Comparison of ENCODE assay signal across 21 mouse cellular contexts in genomic region chr1:37466322-37466995, GRCm38 (mm10). TPM values are rescaled to one million over a fixed set of nuclear protein-coding genes. Genes with fewer than 3 reads are reported as not detected.
DNase-seq lines count a peak whose midpoint lies in the region; ATAC-seq and TF ChIP-seq lines count a peak whose summit lies in the region.
"Had no signal": no experiment of that assay in that cellular context is flagged by ENCODE, and none has a peak within 500 bp of the region (broad histone marks: within the 10 kb centered on the region; RNA-seq: fewer than 3 reads in every experiment).

No protein-coding gene starts in this region.

- H3K27ac ChIP-seq in hindbrain, postnatal 0 days: no peak overlapping the region
- no peak overlapping the region for H3K27ac ChIP-seq in hindbrain, embryonic 10.5 days
- H3K27ac ChIP-seq in midbrain, postnatal 0 days (ENCODE audit: low read depth, low read length): no peak overlapping the region
- H3K27ac ChIP-seq in midbrain, embryonic 10.5 days (replicated peaks): no peak overlapping the region
- H3K27ac ChIP-seq: embryonic facial prominence, embryonic 13.5 days; hindbrain, embryonic 13.5 days; limb, embryonic 13.5 days; stomach, embryonic 15.5 days had no signal

- WGBS in hindbrain, postnatal 0 days: 93% methylated on average over 3 of the region's 3 CpGs
- WGBS in hindbrain, embryonic 10.5 days: 87% methylated on average over 3 of the region's 3 CpGs
- WGBS in midbrain, postnatal 0 days: 92% methylated on average over 3 of the region's 3 CpGs
- WGBS in midbrain, embryonic 10.5 days: 84% methylated on average over 3 of the region's 3 CpGs

- peak; percentile 13 for DNase-seq in hindbrain, postnatal 0 days (ENCODE audit: low spot score)
- DNase-seq in hindbrain, embryonic 10.5 days (ENCODE audit: low spot score): no peak
- no peak for DNase-seq in midbrain, postnatal 0 days (ENCODE audit: low spot score)
- DNase-seq in midbrain, embryonic 10.5 days (ENCODE audit: low spot score): no peak
- DNase-seq in NIH3T3 (ENCODE audit: low read depth): peak; percentile 11
- DNase-seq in splenic B cell, adult 2 months (ENCODE audit: low read depth, low spot score): peak; percentile 62
- no peak for DNase-seq in urinary bladder, postnatal 36 days (ENCODE audit: low spot score in 2 of 2)
- DNase-seq: adrenal gland, postnatal 10 days; cerebellum, adult 2 months; gastrocnemius, postnatal 14 days; heart, postnatal 10 days; kidney, adult 11 months; kidney, postnatal 14 days; lung, adult 18-20 months; midbrain, embryonic 14.5 days; right cerebral cortex, adult 18-20 months; thymus, postnatal 4 days had no signal

- ATAC-seq in hindbrain, postnatal 0 days: no peak
- no peak for ATAC-seq in midbrain, postnatal 0 days (ENCODE audit: low FRiP score)

- no peak overlapping the region for H3K4me3 ChIP-seq in hindbrain, postnatal 0 days (ENCODE audit: low read length)
- H3K4me3 ChIP-seq in hindbrain, embryonic 10.5 days: no peak overlapping the region
- no peak overlapping the region for H3K4me3 ChIP-seq in midbrain, postnatal 0 days (ENCODE audit: low read depth, low read length)
- H3K4me3 ChIP-seq in midbrain, embryonic 10.5 days: no peak overlapping the region
- H3K4me3 ChIP-seq: embryonic facial prominence, embryonic 13.5 days; hindbrain, embryonic 13.5 days; limb, embryonic 13.5 days; stomach, embryonic 15.5 days had no signal

- TF ChIP-seq CTCF in hindbrain, postnatal 0 days (IDR thresholded peaks at IDR 0.05; ENCODE audit: low read depth): peak; percentile 51
- peak; percentile 54 for TF ChIP-seq CTCF in midbrain, postnatal 0 days (IDR thresholded peaks at IDR 0.05)

- H3K4me2 ChIP-seq in hindbrain, postnatal 0 days (ENCODE audit: low read depth, low read length): no peak overlapping the region
- H3K4me2 ChIP-seq in midbrain, postnatal 0 days (ENCODE audit: low read depth, low read length, poor library complexity, severe bottlenecking): no peak overlapping the region
- H3K4me2 ChIP-seq: embryonic facial prominence, embryonic 13.5 days; hindbrain, embryonic 13.5 days; limb, embryonic 13.5 days; stomach, embryonic 15.5 days had no signal

- no peaks in the 10 kb centered on the region for H3K9me3 ChIP-seq in hindbrain, postnatal 0 days (ENCODE audit: low read length)
- no peaks in the 10 kb centered on the region for H3K9me3 ChIP-seq in hindbrain, embryonic 10.5 days
- H3K9me3 ChIP-seq in midbrain, postnatal 0 days (ENCODE audit: low read length): no peaks in the 10 kb centered on the region
- no peaks in the 10 kb centered on the region for H3K9me3 ChIP-seq in midbrain, embryonic 10.5 days (replicated peaks)
- H3K9me3 ChIP-seq: hindbrain, embryonic 13.5 days; limb, embryonic 13.5 days; stomach, embryonic 15.5 days had no signal

- H3K4me1 ChIP-seq in hindbrain, postnatal 0 days (ENCODE audit: insufficient read depth, low read length): no peaks in the 10 kb centered on the region
- no peaks in the 10 kb centered on the region for H3K4me1 ChIP-seq in hindbrain, embryonic 10.5 days (replicated peaks)
- H3K4me1 ChIP-seq in midbrain, postnatal 0 days (ENCODE audit: insufficient read depth, low read length): no peaks in the 10 kb centered on the region
- H3K4me1 ChIP-seq in midbrain, embryonic 10.5 days: no peaks in the 10 kb centered on the region
- H3K4me1 ChIP-seq: embryonic facial prominence, embryonic 13.5 days; hindbrain, embryonic 13.5 days; limb, embryonic 13.5 days; stomach, embryonic 15.5 days had no signal

- H3K36me3 ChIP-seq in hindbrain, postnatal 0 days (ENCODE audit: insufficient read depth, low read length): no peaks in the 10 kb centered on the region
- H3K36me3 ChIP-seq in hindbrain, embryonic 10.5 days: no peaks in the 10 kb centered on the region
- H3K36me3 ChIP-seq in midbrain, postnatal 0 days (ENCODE audit: insufficient read depth, low read length): no peaks in the 10 kb centered on the region
- H3K36me3 ChIP-seq in midbrain, embryonic 10.5 days: no peaks in the 10 kb centered on the region
- peaks cover 6% of the 10 kb centered on the region; the same call in 1 of the 2 replicates for H3K36me3 ChIP-seq in splenic B cell, adult 2 months (ENCODE audit: control insufficient read depth, insufficient read depth, low read length, poor library complexity, severe bottlenecking)
- H3K36me3 ChIP-seq: stomach, embryonic 15.5 days had no signal

- no peaks in the 10 kb centered on the region for H3K27me3 ChIP-seq in hindbrain, postnatal 0 days (ENCODE audit: insufficient read depth, low read length)
- H3K27me3 ChIP-seq in hindbrain, embryonic 10.5 days (ENCODE audit: insufficient read depth, poor library complexity, severe bottlenecking): no peaks in the 10 kb centered on the region
- no peaks in the 10 kb centered on the region for H3K27me3 ChIP-seq in midbrain, postnatal 0 days (ENCODE audit: insufficient read depth, low read length)
- no peaks in the 10 kb centered on the region for H3K27me3 ChIP-seq in midbrain, embryonic 10.5 days (ENCODE audit: low read depth, poor library complexity, severe bottlenecking)
- H3K27me3 ChIP-seq in splenic B cell, adult 2 months (ENCODE audit: control insufficient read depth, insufficient read depth, low read length, poor library complexity, severe bottlenecking): no peaks in the 10 kb centered on the region; the same call in 1 of the 2 replicates
- H3K27me3 ChIP-seq: embryonic facial prominence, embryonic 13.5 days; hindbrain, embryonic 13.5 days; limb, embryonic 13.5 days; stomach, embryonic 15.5 days had no signal

- no peak overlapping the region for H3K9ac ChIP-seq in hindbrain, postnatal 0 days (replicated peaks; ENCODE audit: low read length)
- H3K9ac ChIP-seq in midbrain, postnatal 0 days (replicated peaks; ENCODE audit: low read length, poor library complexity, severe bottlenecking): no peak overlapping the region
- H3K9ac ChIP-seq: embryonic facial prominence, embryonic 13.5 days; hindbrain, embryonic 13.5 days; limb, embryonic 13.5 days; stomach, embryonic 15.5 days had no signal

RNA-seq across cellular contexts. Expression of gene Unc50, which starts 36.5 kb away (rescaled TPM):
- total RNA-seq in hindbrain, postnatal 0 days (2014; rRNA removed): 63.4 and 70.8 TPM in 2 replicates
- polyA plus RNA-seq in hindbrain, postnatal 0 days (2015; fragmentation: Nextera tagmentation; extraction: Ambion mirVana): 135 and 138 TPM in 2 replicates
- 108 and 111 TPM in 2 replicates for polyA plus RNA-seq in hindbrain, embryonic 10.5 days (2016; fragmentation: Nextera tagmentation; extraction: Ambion mirVana)
- total RNA-seq in midbrain, postnatal 0 days (2014; rRNA removed): 62.4 and 98.7 TPM in 2 replicates
- 131 and 134 TPM in 2 replicates for polyA plus RNA-seq in midbrain, postnatal 0 days (2015; fragmentation: Nextera tagmentation; extraction: Ambion mirVana)
- polyA plus RNA-seq in midbrain, embryonic 10.5 days (2016; fragmentation: Nextera tagmentation; extraction: Ambion mirVana): 125 TPM in 2 replicates

RNA-seq across cellular contexts. Expression of gene Coa5, which starts 36.6 kb away (rescaled TPM):
- total RNA-seq in hindbrain, postnatal 0 days (2014; rRNA removed): 44.4 and 48.7 TPM in 2 replicates
- polyA plus RNA-seq in hindbrain, postnatal 0 days (2015; fragmentation: Nextera tagmentation; extraction: Ambion mirVana): 40.9 and 43.7 TPM in 2 replicates
- polyA plus RNA-seq in hindbrain, embryonic 10.5 days (2016; fragmentation: Nextera tagmentation; extraction: Ambion mirVana): 42.8 and 58.0 TPM in 2 replicates
- total RNA-seq in midbrain, postnatal 0 days (2014; rRNA removed): 50.4 and 52.2 TPM in 2 replicates
- 42.9 and 44.5 TPM in 2 replicates for polyA plus RNA-seq in midbrain, postnatal 0 days (2015; fragmentation: Nextera tagmentation; extraction: Ambion mirVana)
- polyA plus RNA-seq in midbrain, embryonic 10.5 days (2016; fragmentation: Nextera tagmentation; extraction: Ambion mirVana): 55.3 and 61.7 TPM in 2 replicates

Comparison
In these comparisons a context has a peak if more than half of its experiments do, and no peak if none do; other contexts are left out.
1. DNase-seq: peak in hindbrain, postnatal 0 days (single experiment), NIH3T3 (single experiment) and splenic B cell, adult 2 months (single experiment); none in hindbrain, embryonic 10.5 days (single experiment), midbrain, postnatal 0 days (single experiment), midbrain, embryonic 10.5 days (single experiment) and urinary bladder, postnatal 36 days (0 of 2).